Mouse (Mus musculus) thymus, postnatal 10 days (tissue): ENCODE measurements around the gene Rbm24.

Experiments
- DNase-seq, 2 experiments: peaks; one replicate each; pipeline ENCODE4 v3.0.0; 2021; ENCODE audit warnings: low spot score in 2 of 2

Gene Rbm24

DNA sequence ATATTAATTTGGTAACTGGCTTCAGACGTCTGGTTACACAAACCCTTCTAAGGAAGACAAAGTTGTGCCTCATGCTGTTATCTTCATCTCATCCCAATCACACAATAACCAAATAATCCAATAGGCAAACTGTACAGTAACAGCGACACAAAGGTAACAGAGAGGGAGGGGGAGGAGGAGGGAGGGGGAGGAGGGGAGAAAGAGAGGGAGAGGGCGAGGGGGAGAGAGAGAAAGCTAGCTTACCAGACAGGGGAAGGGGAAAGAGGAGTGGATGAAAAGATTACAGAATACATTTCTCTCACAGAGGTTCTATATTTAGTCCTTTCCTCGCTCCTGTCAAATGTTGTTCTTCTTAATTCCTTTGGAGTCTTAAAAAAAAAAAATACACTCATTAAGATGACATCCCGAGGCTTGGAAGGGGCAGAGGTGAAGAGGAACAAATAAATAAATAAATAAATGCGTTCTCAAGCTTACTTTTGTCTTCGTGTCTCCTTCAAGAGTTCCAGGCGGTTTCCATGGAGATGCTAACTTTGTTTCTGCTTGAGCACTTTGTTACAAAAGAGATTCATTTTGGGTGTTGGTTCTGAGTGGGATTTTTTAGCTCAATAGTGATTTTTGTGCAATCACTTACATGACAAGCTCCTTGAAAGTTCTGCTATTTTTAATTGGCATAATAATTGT lies 15.8 kb downstream of the Rbm24 start:
- DNase-seq, result no peak

DNA sequence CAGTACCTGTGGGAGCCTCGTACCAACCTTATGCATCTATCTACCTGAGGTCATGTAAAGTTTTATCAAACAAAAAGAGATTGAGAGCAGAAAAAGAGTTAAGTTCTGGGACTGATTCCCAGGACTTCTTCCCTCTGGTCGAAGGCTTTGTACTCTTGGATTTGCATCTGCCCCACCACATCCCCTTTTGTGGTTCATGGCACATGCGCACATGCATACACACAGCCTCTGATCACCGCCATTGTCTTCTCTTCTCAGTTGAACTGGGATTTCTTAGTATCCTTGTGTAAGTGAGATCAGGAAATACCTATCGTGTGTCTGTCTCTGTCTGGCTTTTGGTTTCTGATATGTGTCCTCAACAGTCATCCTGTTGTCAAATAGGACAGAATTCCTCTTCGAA lies 20.7 kb downstream of the Rbm24 start:
- DNase-seq, result no peak

GRCm38 (mm10) chr13:46444021-46444420 lies 25.8 kb downstream of the Rbm24 start:
- no peak for DNase-seq

DNA sequence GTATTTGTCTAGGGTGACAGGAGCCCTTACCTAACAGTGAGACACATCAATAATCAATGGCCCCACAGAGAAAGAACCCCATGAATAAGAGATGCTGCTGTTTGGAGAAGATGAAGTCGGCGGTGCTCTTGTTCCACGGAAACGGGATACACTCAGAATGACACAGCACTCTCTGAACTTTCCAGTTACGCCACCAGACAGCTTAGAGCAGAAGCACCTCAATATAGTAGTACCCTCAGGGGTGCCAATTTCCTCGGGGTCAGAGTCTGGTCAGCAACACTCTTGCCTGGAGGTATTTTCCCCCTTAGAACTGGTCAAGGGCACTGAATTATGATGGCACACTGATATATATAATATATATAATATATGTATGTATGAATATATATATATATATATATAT lies 27.8 kb downstream of the Rbm24 start:
- no peak for DNase-seq

DNA sequence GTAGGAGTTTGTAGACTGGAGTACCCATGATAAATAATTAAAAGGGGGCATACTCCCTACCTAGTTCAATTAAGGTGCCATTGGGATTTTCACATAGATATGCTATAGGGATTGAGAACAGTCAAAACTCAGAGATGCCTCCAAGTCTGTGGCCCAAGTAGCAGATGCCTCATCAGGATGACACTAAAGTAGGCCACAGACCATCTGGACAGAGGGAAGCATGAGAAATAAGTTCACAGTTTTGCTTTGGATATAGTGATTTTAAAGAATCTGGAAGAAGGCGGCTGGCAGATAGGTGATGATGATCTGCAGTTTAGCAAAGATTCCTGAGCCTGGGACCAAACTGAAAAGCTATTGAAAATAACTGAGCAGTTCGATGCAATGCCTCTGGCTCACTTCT lies 30.0 kb downstream of the Rbm24 start:
- DNase-seq, result no peak

GRCm38 (mm10) chr13:46449955-46450354 lies 31.7 kb downstream of the Rbm24 start:
- DNase-seq, result no peak

DNA sequence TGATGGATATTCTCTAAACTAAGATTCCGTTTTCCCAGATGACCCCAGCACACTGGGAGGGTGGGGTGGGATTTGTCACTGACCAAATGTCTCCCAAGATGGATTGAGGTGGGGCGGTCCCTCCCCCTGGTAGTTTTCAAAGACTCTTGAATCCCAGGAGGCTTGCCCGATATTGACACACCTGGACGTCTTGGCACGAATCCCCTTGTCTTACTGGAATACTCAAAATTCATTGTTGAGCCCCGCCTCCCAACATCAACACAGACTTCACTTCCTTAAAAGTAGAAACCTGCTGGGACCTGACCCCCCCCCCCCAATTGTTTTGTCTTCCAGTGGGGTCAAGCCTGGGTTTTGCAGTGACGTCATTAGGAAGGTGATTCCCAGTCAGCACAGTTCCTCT lies 32.4 kb downstream of the Rbm24 start:
- DNase-seq, result no peak

DNA sequence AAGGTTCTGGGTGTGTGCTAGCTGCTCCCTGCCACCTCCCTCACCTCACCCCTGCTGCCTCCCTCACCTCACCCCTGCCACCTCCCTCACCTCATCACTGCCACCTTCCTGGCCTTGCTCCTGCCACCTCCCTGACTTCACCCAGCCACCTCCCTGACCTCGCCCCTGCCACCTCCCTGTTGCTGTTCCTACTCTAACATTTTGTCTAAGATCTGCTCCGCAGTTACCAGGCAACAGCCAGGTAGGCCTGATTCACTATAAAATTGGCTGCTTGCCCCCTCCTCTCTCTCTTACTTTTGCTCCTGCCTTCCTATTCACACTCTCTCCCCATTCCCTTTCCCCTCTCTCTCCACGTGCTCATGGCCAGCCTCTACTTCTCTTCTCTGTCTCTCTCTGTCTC lies 33.3 kb downstream of the Rbm24 start:
- DNase-seq, result no peak

GRCm38 (mm10) chr13:46459546-46459945 lies 41.3 kb downstream of the Rbm24 start:
- DNase-seq, result no peak

DNA sequence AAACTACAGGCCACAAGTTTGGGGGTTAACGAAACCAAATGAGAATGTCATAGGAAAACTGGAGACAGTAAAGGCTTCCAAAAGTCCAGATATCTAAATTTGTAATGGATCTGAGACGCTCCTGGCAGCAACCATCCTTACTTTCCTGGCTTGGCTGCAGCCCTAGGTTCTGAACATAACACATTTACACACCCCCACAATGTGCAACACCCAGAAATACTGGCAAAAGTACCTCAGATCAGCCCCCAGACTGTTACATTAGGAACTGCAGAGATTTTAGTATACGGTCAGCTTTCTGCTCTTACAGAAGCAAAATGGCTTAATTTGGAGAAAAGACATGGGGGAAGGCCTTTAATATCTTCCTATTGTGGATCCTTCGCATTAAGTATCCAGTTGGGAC lies 44.0 kb downstream of the Rbm24 start:
- no peak for DNase-seq

DNA sequence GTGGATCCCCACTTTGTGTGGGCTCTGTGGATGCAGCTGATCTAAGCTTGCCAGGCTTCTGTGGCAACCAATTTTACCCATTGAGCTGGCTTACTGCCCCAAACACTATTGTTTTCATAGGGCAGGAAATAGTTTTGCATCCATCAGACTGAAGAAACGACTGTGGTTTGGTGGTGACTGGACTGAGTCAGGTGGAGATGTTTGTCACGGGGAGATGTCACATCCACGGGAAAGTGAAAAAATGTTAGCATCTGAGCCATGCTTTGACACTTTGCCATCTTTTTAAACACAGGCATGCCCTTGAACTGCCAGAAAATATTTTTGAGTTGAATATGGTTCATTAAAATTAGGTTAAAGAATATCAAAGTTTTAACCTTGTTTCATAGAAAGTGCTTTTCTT lies 45.5 kb downstream of the Rbm24 start:
- DNase-seq, result no peak

- no peak for DNase-seq
Observed at GRCm38 (mm10) chr13:46468251-46468650, 50.0 kb downstream of the Rbm24 start.

DNA sequence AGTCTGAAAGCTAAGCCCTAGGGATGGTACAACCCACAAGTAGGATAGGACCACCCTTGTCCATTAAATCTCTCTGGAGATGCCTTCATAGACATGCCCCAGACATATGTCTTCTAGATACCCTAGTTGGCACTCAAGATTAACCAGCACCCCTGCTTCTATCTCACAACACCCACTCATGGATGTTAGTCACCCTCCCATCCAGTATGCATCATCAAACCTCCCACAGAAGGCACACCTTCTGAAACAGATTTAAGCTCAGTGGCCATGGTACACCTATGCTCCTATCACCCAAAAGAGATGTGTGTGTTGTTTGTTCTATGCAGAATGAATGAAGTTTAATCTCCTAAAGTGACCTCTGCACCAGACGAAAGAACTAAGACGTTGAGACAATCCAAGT lies 51.3 kb downstream of the Rbm24 start:
- DNase-seq, result no peak
